Mouse (Mus musculus): ENCODE measurements around the gene Gm266.

GRCm38 (mm10) chr12:111514231-111514792 is 28.7 kb upstream of the Gm266 start:
- TF ChIP-seq POLR2A (IDR thresholded peaks at IDR 0.05; ENCODE audit: low read depth, low read length) (no peak), GABPA (IDR thresholded peaks at IDR 0.05; ENCODE audit: insufficient replicate concordance, low read depth, low read length) (no peak), CTCF (conservative IDR thresholded peaks at IDR 0.05 in 1 of 2, IDR thresholded peaks at IDR 0.05 in 1 of 2; ENCODE audit: low read depth in 2 of 2, low read length in 2 of 2) (no peak), E2F4 (IDR thresholded peaks at IDR 0.05; ENCODE audit: insufficient replicate concordance, low read depth, low read length) (no peak), ZC3H11A (IDR thresholded peaks at IDR 0.05; ENCODE audit: low read depth, low read length) (no peak), MAZ (IDR thresholded peaks at IDR 0.05; ENCODE audit: low read depth, low read length) (no peak), MXI1 (IDR thresholded peaks at IDR 0.05; ENCODE audit: low read depth, low read length) (no peak), POLR2AphosphoS2 (IDR thresholded peaks at IDR 0.05; ENCODE audit: low read depth, low read length) (no peak)
